Mouse (Mus musculus) embryonic facial prominence, embryonic 11.5 days (tissue): ENCODE measurements around the gene Tbl1xr1. TPM values are rescaled to one million over a fixed set of nuclear protein-coding genes. Genes with fewer than 3 reads are reported as not detected.

Experiments
- ATAC-seq: fragments of 200-750 bp; cut with Nextera tagmentation; replicated peaks from 2 replicates; pipeline ENCODE4 v1.8.0; 2017; ENCODE audit warnings: low read depth; ENCODE audit not compliant: insufficient number of reproducible peaks, low FRiP score, low TSS enrichment
- DNase-seq: peaks from one replicate; pipeline ENCODE4 v3.0.0-alpha.2; 2015; ENCODE audit warnings: low spot score
- H3K27ac ChIP-seq: fragments of 300-500 bp; sonication (generic); replicated peaks from 2 replicates; pipeline ENCODE4 v1.5.1; 2014; ENCODE audit warnings: mild to moderate bottlenecking, low read depth, low read length, control low read depth
- H3K27me3 ChIP-seq: fragments of 300-500 bp; sonication (generic); 2 replicates; pipeline ENCODE4 v1.6.1; 2014; ENCODE audit warnings: mild to moderate bottlenecking, low read length, moderate library complexity, mixed read lengths; ENCODE audit not compliant: control insufficient read depth, insufficient read depth
- H3K36me3 ChIP-seq: fragments of 300-500 bp; sonication (generic); replicated peaks from 2 replicates; pipeline ENCODE4 v1.6.1; 2014; ENCODE audit warnings: low read depth, mild to moderate bottlenecking, low read length, moderate library complexity, mixed read lengths; ENCODE audit not compliant: control insufficient read depth, insufficient read depth
- H3K4me1 ChIP-seq: fragments of 300-500 bp; sonication (generic); 2 replicates; pipeline ENCODE4 v1.6.1; 2014; ENCODE audit warnings: low read length, mixed read lengths; ENCODE audit not compliant: control insufficient read depth, insufficient read depth
- H3K4me2 ChIP-seq: fragments of 300-500 bp; sonication (generic); 2 replicates; pipeline ENCODE4 v1.6.1; 2014; ENCODE audit warnings: low read depth, mild to moderate bottlenecking, control low read depth, low read length, moderate library complexity
- H3K4me3 ChIP-seq: fragments of 300-500 bp; sonication (generic); 2 replicates; pipeline ENCODE4 v1.5.1; 2014; ENCODE audit warnings: low read depth, low read length, control low read depth
- H3K9ac ChIP-seq: fragments of 300-500 bp; sonication (generic); replicated peaks from 2 replicates; pipeline ENCODE4 v1.6.1; 2014; ENCODE audit warnings: mild to moderate bottlenecking, control low read depth, low read length
- H3K9me3 ChIP-seq: fragments of 300-500 bp; sonication (generic); replicated peaks from 2 replicates; pipeline ENCODE4 v1.6.1; 2016; ENCODE audit warnings: mild to moderate bottlenecking, low read length, inconsistent platforms, mixed read lengths; ENCODE audit not compliant: control insufficient read depth
- WGBS: fragments of 180-500 bp; shearing (Covaris S2); extraction: QIAGEN DNeasy Blood & Tissue Kit; methylation state at CpG from one replicate; pipeline ENCODE4 v1.1.7; 2014; 5-methylcytosine and 5-hydroxymethylcytosine counted together
- polyA plus RNA-seq: library from polyadenylated mRNA; unstranded; fragments of >200 nt; fragmentation: Nextera tagmentation; extraction: Ambion mirVana; gene quantifications from 2 replicates; pipeline ENCODE4 v1.2.1, GENCODE M21; 2014

The Tbl1xr1 gene
- polyA plus RNA-seq, 1 experiment from 2014 or later = 23.1 TPM

DNA sequence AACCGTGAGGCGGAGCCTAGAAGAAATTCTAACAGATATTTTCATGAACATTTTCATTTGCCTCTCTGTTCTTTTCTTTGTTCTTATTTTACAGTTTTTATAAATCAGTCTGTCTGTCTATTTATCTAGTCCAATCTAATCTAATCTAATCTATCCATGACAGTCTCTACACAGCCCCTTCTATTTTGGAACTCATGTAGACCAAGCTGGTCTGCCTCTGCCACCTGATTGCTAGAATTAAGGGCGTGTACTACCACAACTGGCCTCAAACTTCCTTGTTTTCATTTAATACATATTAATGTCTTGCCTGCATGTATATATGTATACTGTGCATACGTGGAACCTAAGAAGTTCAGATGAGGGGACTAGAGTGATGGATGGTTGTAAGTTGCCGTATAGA lies 96.7 kb downstream of the Tbl1xr1 start:
- 90% methylated on average over 5 of the region's 5 CpGs for WGBS
- no peak overlapping the region for H3K4me3 ChIP-seq
- no peaks in the 10 kb centered on the region for H3K9me3 ChIP-seq
- no peaks in the 10 kb centered on the region for H3K36me3 ChIP-seq
- no peak overlapping the region for H3K27ac ChIP-seq
- ATAC-seq = no peak
- no peak for DNase-seq
- no peak overlapping the region for H3K4me2 ChIP-seq
- H3K4me1 ChIP-seq = no peaks in the 10 kb centered on the region
- H3K27me3 ChIP-seq = no peaks in the 10 kb centered on the region
- H3K9ac ChIP-seq = no peak overlapping the region

DNA sequence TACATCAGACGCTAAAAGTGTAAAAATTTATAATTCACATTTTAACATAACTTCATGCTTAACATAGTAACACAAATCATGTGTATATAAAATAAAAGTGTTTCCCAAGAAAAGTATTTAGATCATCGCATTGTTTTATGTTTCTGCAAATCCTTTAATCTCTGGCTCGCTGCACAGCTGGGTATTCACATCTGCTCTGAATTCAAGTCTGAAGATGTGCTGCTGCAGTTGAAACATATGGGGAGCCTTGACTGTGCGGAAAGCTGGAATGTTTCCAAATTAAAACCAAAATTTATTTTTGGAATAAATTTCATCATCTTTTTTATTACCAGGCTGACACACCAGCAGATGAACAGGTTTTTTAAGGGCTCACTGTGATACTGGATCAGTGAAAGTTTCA lies 97.8 kb downstream of the Tbl1xr1 start:
- DNase-seq (no peak), ATAC-seq (no peak)
- Histone ChIP-seq H3K4me2 (no peak overlapping the region), H3K4me1 (no peaks in the 10 kb centered on the region), H3K9ac (no peak overlapping the region), H3K27ac (no peak overlapping the region), H3K36me3 (no peaks in the 10 kb centered on the region), H3K9me3 (no peaks in the 10 kb centered on the region), H3K27me3 (no peaks in the 10 kb centered on the region), H3K4me3 (no peak overlapping the region)
- WGBS = 68% methylated on average over 4 of the region's 4 CpGs

DNA sequence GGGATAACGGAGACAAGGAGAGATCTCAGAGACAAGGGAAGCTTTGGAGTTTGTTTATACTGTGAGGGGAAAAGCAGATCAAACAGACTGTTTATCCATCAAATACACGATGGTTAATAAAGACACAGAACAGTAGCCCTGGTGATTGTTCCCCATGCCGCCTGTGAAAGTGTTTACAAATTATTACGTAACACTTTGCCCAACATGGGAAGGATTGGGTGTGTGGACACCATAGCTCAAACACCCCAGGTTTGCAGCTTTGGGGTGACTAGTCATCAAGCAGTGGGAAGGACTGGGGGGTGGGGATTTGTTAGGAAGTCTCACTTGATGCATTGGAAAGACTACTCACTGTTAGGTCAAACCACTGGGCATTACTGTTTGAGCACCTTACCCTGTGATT lies 103.6 kb downstream of the Tbl1xr1 start:
- Histone ChIP-seq H3K4me1 (no peaks in the 10 kb centered on the region), H3K27ac (no peak overlapping the region), H3K36me3 (no peaks in the 10 kb centered on the region), H3K27me3 (no peaks in the 10 kb centered on the region), H3K4me3 (no peak overlapping the region), H3K4me2 (no peak overlapping the region), H3K9ac (no peak overlapping the region), H3K9me3 (no peaks in the 10 kb centered on the region)
- WGBS = 85% methylated on average over 3 of the region's 4 CpGs
- ATAC-seq = no peak
- DNase-seq = no peak

DNA sequence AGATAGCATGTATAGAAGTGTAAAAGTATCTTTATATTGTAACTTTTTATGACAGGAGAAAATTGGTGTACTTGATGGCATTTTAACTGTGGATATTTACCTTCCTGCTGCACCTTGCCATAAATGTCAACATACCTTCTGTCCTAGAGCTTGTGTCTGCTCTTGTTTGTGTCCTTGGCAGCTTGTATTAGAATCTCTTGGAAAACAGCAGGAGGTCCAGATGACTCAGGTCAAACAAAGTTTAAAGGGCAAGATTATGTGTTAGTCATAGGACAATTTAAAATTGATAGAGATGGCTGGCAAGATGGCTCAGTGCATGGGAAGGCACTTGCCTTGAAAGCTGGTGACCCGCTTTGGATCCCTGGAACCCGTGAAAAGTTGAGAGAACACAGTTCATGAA lies 104.6 kb downstream of the Tbl1xr1 start:
- H3K4me3 ChIP-seq = no peak overlapping the region
- no peak for ATAC-seq
- H3K9ac ChIP-seq = no peak overlapping the region
- no peak for DNase-seq
- 97% methylated on average over 2 of the region's 2 CpGs for WGBS
- no peaks in the 10 kb centered on the region for H3K4me1 ChIP-seq
- H3K27ac ChIP-seq = no peak overlapping the region
- no peaks in the 10 kb centered on the region for H3K27me3 ChIP-seq
- H3K36me3 ChIP-seq = no peaks in the 10 kb centered on the region
- H3K9me3 ChIP-seq = no peaks in the 10 kb centered on the region
- H3K4me2 ChIP-seq = no peak overlapping the region

DNA sequence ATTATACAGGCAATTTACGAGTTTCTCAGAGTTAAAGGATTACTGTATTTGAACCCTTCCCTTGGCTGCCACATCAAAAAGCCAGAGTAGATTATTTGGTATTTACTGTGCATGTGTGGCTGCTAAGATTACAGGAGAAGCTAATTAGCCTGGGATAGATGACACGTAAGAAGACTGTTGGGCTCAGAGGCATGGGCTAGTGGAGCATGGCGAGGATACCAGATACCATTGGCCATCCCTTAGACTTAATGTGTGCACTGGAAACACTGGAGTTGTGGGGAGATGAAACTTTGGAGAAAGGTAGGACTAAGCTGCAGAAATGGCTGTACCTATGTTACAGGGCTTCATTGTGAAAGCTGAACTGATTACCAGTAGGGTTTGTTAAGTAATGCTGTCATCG lies 108.8 kb downstream of the Tbl1xr1 start:
- no peak overlapping the region for H3K4me3 ChIP-seq

DNA sequence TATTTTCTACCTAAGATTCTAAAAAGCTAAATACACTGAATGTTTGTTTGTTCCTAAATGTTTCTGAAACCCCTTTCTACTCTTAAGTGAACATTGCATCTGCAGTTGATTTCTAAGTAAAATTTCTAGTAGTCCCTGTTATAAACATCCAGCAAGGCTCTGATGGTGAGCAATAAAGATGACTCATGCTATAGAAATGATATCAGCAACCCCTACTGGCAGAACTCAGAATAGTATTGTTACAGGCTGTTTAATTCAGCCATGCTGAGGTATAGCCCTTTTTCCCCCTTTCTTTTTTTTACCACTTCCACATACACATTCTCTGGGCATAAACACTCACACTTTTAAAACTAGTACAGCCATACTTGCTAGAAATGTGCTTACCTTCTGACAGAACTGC lies 114.0 kb downstream of the Tbl1xr1 start:
- H3K4me2 ChIP-seq = no peak overlapping the region
- H3K36me3 ChIP-seq = peaks cover 3% of the 10 kb centered on the region; the same call in 1 of the 2 replicates
- H3K9me3 ChIP-seq = no peaks in the 10 kb centered on the region
- ATAC-seq (no peak), DNase-seq (peak; percentile 65)
- H3K4me3 ChIP-seq = no peak overlapping the region
- H3K27me3 ChIP-seq = no peaks in the 10 kb centered on the region
- no peaks in the 10 kb centered on the region for H3K4me1 ChIP-seq
- H3K27ac ChIP-seq = no peak overlapping the region
- H3K9ac ChIP-seq = no peak overlapping the region

More for the DNA sequence above, 108.8 kb downstream of the Tbl1xr1 start:
- Histone ChIP-seq H3K27ac (no peak overlapping the region), H3K4me1 (no peaks in the 10 kb centered on the region), H3K9me3 (no peaks in the 10 kb centered on the region), H3K27me3 (no peaks in the 10 kb centered on the region), H3K4me2 (no peak overlapping the region), H3K9ac (no peak overlapping the region), H3K36me3 (peaks cover 3% of the 10 kb centered on the region; the same call in 1 of the 2 replicates)
- DNase-seq (no peak), ATAC-seq (no peak)
- WGBS = 86% methylated on average over 4 of the region's 4 CpGs

DNA sequence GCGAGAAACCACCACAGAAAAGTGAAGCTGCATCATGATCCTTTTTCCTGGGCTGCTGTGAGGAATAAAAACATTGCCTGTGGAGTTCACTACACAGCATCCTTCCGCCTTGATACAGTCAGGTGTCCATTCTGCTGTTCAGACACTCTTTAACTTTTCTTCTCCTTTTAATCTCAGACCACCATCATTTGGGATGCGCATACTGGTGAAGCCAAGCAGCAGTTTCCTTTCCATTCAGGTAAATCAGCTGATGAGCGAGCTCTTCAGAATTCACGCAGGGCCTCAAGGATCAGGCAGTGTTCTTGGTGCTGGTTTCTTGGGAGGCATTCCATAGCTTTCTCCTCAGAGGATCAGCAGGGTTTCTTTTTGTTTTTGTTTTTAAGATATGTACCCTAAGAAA lies 116.5 kb downstream of the Tbl1xr1 start:
- Histone ChIP-seq H3K9me3 (no peaks in the 10 kb centered on the region), H3K27ac (no peak overlapping the region), H3K4me3 (no peak overlapping the region), H3K4me1 (no peaks in the 10 kb centered on the region), H3K27me3 (no peaks in the 10 kb centered on the region), H3K36me3 (peaks cover 3% of the 10 kb centered on the region), H3K9ac (no peak overlapping the region), H3K4me2 (no peak overlapping the region)
- WGBS = 96% methylated on average over 5 of the region's 5 CpGs
- no peak for ATAC-seq
- DNase-seq = no peak

DNA sequence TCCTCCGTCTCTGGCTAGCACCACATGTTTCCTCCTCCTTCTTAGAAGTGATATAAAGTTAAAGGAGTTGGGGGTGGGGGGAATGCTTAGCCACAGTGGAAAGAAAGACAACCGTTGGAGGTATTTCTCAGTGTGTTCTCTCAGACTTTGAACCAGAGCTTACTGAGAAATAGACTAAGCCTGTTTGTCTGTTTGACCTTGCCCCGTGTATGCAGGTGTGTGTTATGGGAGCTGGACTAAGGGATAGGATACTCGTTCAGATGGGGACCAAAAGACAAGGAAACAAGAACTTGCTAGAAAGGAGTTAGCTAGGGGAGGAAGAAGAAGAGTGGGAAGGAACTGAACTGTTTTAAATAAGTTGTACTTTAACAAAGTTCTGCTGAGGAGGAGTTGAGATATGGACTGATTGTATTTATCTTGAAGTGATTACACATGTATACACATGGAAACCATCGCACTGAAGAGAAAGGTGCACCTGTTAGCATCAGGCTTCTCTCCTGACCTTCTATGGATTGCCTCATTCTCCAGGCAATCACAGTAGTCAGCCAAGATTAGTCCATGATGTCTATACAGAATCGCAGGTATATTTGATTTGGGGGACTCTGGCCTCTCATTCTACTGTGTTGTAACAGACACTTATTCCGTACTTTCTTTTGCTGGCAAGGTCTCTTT lies 117.9 kb downstream of the Tbl1xr1 start:
- Histone ChIP-seq H3K9ac (no peak overlapping the region), H3K9me3 (no peaks in the 10 kb centered on the region), H3K4me1 (no peaks in the 10 kb centered on the region), H3K36me3 (peaks cover 3% of the 10 kb centered on the region), H3K27ac (no peak overlapping the region), H3K27me3 (no peaks in the 10 kb centered on the region), H3K4me2 (no peak overlapping the region), H3K4me3 (no peak overlapping the region)
- ATAC-seq (no peak), DNase-seq (no peak)
- WGBS = 86% methylated on average over 7 of the region's 7 CpGs
